Mouse (Mus musculus): Measurements from ENCODE around the gene Kap. TPM values are rescaled to one million over a fixed set of nuclear protein-coding genes. Genes with fewer than 3 reads are reported as not detected.
"Not testable (repeated sequence)": the region's sequence is repeated elsewhere in the genome, so short reads cannot be mapped to it uniquely, and the experiment has no call there.

The Kap gene
- polyA plus RNA-seq, 1 experiment from 2014 or later = not detected

DNA sequence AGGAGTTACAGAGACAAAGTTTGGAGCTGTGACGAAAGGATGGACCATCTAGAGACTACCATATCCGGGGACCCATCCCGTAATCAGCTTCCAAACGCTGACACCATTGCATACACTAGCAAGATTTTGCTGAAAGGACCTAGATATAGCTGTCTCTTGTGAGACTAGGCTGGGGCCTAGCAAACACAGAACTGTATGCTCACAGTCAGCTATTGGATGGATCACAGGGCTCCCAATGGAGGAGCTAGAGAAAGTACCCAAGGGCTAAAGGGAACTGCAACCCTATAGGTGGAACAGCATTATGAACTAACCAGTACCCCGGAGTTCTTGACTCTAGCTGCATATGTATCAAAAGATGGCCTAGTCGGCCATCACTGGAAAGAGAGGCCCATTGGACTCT, 4.7 kb downstream of the Kap start:
- H3K4me2 ChIP-seq; H3K4me3 ChIP-seq (ENCODE audit: low read depth, low read length); ATAC-seq (ENCODE audit: low FRiP score); H3K27ac ChIP-seq (ENCODE audit: low read depth, low read length); DNase-seq (ENCODE audit: low spot score, missing footprints); H3K4me1 ChIP-seq (ENCODE audit: control insufficient read depth, insufficient read depth, low read length); H3K36me3 ChIP-seq (ENCODE audit: control insufficient read depth, insufficient read depth, low read length); H3K9me3 ChIP-seq (ENCODE audit: control insufficient read depth, low read length); H3K27me3 ChIP-seq (ENCODE audit: control insufficient read depth, insufficient read depth, low read length); H3K9ac ChIP-seq (ENCODE audit: low read length): not testable (repeated sequence)
- 89% methylated on average over 5 of the region's 6 CpGs for WGBS

- DNase-seq (ENCODE audit: low spot score, missing footprints); H3K4me1 ChIP-seq (ENCODE audit: control insufficient read depth, insufficient read depth, low read length); H3K36me3 ChIP-seq (ENCODE audit: control insufficient read depth, insufficient read depth, low read length); H3K9me3 ChIP-seq (ENCODE audit: control insufficient read depth, low read length); H3K4me3 ChIP-seq (ENCODE audit: low read depth, low read length); H3K27me3 ChIP-seq (ENCODE audit: control insufficient read depth, insufficient read depth, low read length); ATAC-seq (ENCODE audit: low FRiP score); H3K27ac ChIP-seq (ENCODE audit: low read depth, low read length); H3K4me2 ChIP-seq; H3K9ac ChIP-seq (ENCODE audit: low read length): not testable (repeated sequence)
- WGBS = 91% methylated on average over 29 of the region's 29 CpGs
Observed at GRCm38 (mm10) chr6:133838296-133838995, 15.1 kb downstream of the Kap start.

DNA sequence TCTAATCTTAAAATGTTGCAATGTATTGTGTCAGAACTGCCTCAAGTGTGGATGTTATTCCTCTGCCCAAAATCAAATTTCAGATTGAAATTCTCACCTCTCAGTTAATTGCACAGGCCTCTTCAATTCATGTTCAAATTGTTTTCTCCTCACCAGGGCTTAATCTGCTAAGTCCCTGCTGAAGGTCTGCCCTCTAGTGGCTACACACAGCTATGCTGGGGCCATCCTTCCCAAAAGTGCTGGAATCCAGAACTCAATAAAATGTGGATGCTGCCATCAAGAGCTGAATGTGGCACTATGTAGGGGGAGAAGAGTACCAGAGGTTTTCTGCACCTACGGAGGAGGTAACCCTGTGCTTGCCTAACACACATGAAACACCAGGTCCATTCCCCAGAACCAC, 41.2 kb downstream of the Kap start:
- 53% methylated on average over 1 of the region's 1 CpGs for WGBS
- Histone ChIP-seq H3K27me3 (ENCODE audit: control insufficient read depth, insufficient read depth, low read length) (no peaks in the 10 kb centered on the region), H3K4me2 (no peak overlapping the region), H3K4me1 (ENCODE audit: control insufficient read depth, insufficient read depth, low read length) (no peaks in the 10 kb centered on the region), H3K9me3 (ENCODE audit: control insufficient read depth, low read length) (no peaks in the 10 kb centered on the region), H3K27ac (ENCODE audit: low read depth, low read length) (no peak overlapping the region), H3K36me3 (ENCODE audit: control insufficient read depth, insufficient read depth, low read length) (no peaks in the 10 kb centered on the region), H3K4me3 (ENCODE audit: low read depth, low read length) (no peak overlapping the region), H3K9ac (ENCODE audit: low read length) (no peak overlapping the region)
- no peak for DNase-seq (ENCODE audit: low spot score, missing footprints)
- no peak for ATAC-seq (ENCODE audit: low FRiP score)

Other genes starting within 250 kb of the Kap start
- gene Etv6, start 181.9 kb upstream of the Kap start, polyA plus RNA-seq (2014; fragmentation: Nextera tagmentation; extraction: Ambion mirVana) = 14.0 and 15.1 TPM in 2 replicates